Mouse (Mus musculus) liver, embryonic 14.5 days (tissue): ENCODE measurements around the gene Ccl6.

Experiments used
- CTCF ChIP-seq: IDR thresholded peaks from 2 replicates; pipeline ENCODE4 v1.5.1; 2016; ENCODE audit warnings: antibody characterized with exemption, low read depth, control low read depth
- EP300 ChIP-seq: IDR thresholded peaks from 2 replicates; pipeline ENCODE4 v1.6.1; 2016; ENCODE audit warnings: antibody characterized with exemption, low read depth

- no peak for TF ChIP-seq CTCF
- no peak for TF ChIP-seq EP300
Measured at GRCm38 (mm10) chr11:83541415-83541814, 51.5 kb downstream of the Ccl6 start.
